16 mouse cellular contexts compared by ENCODE assay signal in genomic region chr7:101236712-101237473, GRCm38 (mm10).
DNase-seq lines count a peak whose midpoint lies in the region; ATAC-seq and TF ChIP-seq lines count a peak whose summit lies in the region.
"Had no signal": no experiment of that assay in that cellular context is flagged by ENCODE, and none has a peak within 500 bp of the region (broad histone marks: within the 10 kb centered on the region; RNA-seq: fewer than 3 reads in every experiment).

No protein-coding gene starts in this region.

- no peak overlapping the region for H3K9ac ChIP-seq in forebrain, embryonic 14.5 days (ENCODE audit: low read length)
- H3K9ac ChIP-seq in lung, postnatal 0 days (replicated peaks; ENCODE audit: low read depth) = no peak overlapping the region
- no peak overlapping the region for H3K9ac ChIP-seq in midbrain, embryonic 13.5 days (replicated peaks)
- H3K9ac ChIP-seq: lung, embryonic 15.5 days had no signal

- H3K27ac ChIP-seq in forebrain, embryonic 14.5 days (ENCODE audit: low read depth, low read length) = peak overlapping the region; percentile 48; the same call in 1 of the 2 replicates
- H3K27ac ChIP-seq in forebrain, embryonic 10.5 days = no peak overlapping the region
- H3K27ac ChIP-seq in lung, postnatal 0 days (ENCODE audit: low read length) = no peak overlapping the region
- peak overlapping the region; percentile 74 for H3K27ac ChIP-seq in midbrain, embryonic 13.5 days
- H3K27ac ChIP-seq: left cerebral cortex, adult 2 months; lung, embryonic 15.5 days had no signal

- WGBS in forebrain, embryonic 14.5 days = 46% methylated on average over 8 of the region's 8 CpGs
- 91% methylated on average over 8 of the region's 8 CpGs for WGBS in forebrain, embryonic 10.5 days
- WGBS in lung, postnatal 0 days = 64% methylated on average over 8 of the region's 8 CpGs
- 55% methylated on average over 8 of the region's 8 CpGs for WGBS in midbrain, embryonic 13.5 days

- DNase-seq in forebrain, embryonic 14.5 days (ENCODE audit: low spot score) = peak; percentile 46
- no peak for DNase-seq in forebrain, embryonic 10.5 days (ENCODE audit: extremely low spot score, low spot score)
- peak; percentile 57 for DNase-seq in lung, postnatal 0 days (ENCODE audit: low spot score)
- no peak for DNase-seq in lung, postnatal 14 days
- DNase-seq in retina, postnatal 1 day = peak; percentile 25
- no peak for DNase-seq in adrenal gland, adult 18-20 months (ENCODE audit: low spot score in 2 of 2)
- no peak for DNase-seq in B cell, adult 2 months
- DNase-seq: cerebellum, postnatal 10 days; heart, adult 18-20 months; kidney, postnatal 10 days; liver had no signal

- H3K27me3 ChIP-seq in forebrain, embryonic 14.5 days (replicated peaks; ENCODE audit: control insufficient read depth, insufficient read depth, low read length) = no peaks in the 10 kb centered on the region
- no peaks in the 10 kb centered on the region for H3K27me3 ChIP-seq in forebrain, embryonic 10.5 days (ENCODE audit: poor library complexity, severe bottlenecking)
- no peaks in the 10 kb centered on the region for H3K27me3 ChIP-seq in lung, postnatal 0 days (replicated peaks; ENCODE audit: insufficient read depth, low read length)
- no peaks in the 10 kb centered on the region for H3K27me3 ChIP-seq in midbrain, embryonic 13.5 days
- H3K27me3 ChIP-seq: lung, embryonic 15.5 days had no signal

- no peak overlapping the region for H3K4me3 ChIP-seq in forebrain, embryonic 14.5 days (ENCODE audit: low read depth, low read length)
- H3K4me3 ChIP-seq in forebrain, embryonic 10.5 days = no peak overlapping the region
- no peak overlapping the region for H3K4me3 ChIP-seq in lung, postnatal 0 days (ENCODE audit: low read depth, low read length)
- no peak overlapping the region for H3K4me3 ChIP-seq in midbrain, embryonic 13.5 days (replicated peaks)
- H3K4me3 ChIP-seq: erythroblast, embryonic 14.5 days; left cerebral cortex, adult 2 months; lung, embryonic 15.5 days had no signal

- ATAC-seq in forebrain, embryonic 14.5 days = peak; percentile 42; the same call in 1 of the 2 replicates
- 0 out of 2 replicates have a peak, but pooled peaks have one; percentile 37 for ATAC-seq in lung, postnatal 0 days
- ATAC-seq in midbrain, embryonic 13.5 days = peak; percentile 82
- ATAC-seq: intestine, embryonic 16.5 days had no signal

- peaks cover 8% of the 10 kb centered on the region; the same call in 1 of the 2 replicates for H3K36me3 ChIP-seq in forebrain, embryonic 14.5 days (ENCODE audit: control insufficient read depth, insufficient read depth, low read length)
- peaks cover 20% of the 10 kb centered on the region for H3K36me3 ChIP-seq in forebrain, embryonic 10.5 days (replicated peaks)
- no peaks in the 10 kb centered on the region for H3K36me3 ChIP-seq in lung, postnatal 0 days (ENCODE audit: insufficient read depth, low read length)
- peaks cover 7% of the 10 kb centered on the region for H3K36me3 ChIP-seq in midbrain, embryonic 13.5 days

- H3K9me3 ChIP-seq in forebrain, embryonic 14.5 days (replicated peaks; ENCODE audit: control insufficient read depth, low read length) = no peaks in the 10 kb centered on the region
- no peaks in the 10 kb centered on the region for H3K9me3 ChIP-seq in forebrain, embryonic 10.5 days
- no peaks in the 10 kb centered on the region for H3K9me3 ChIP-seq in lung, postnatal 0 days (ENCODE audit: low read length)
- H3K9me3 ChIP-seq in midbrain, embryonic 13.5 days = no peaks in the 10 kb centered on the region
- H3K9me3 ChIP-seq: lung, embryonic 15.5 days had no signal

- TF ChIP-seq EP300 in lung, postnatal 0 days (IDR thresholded peaks at IDR 0.05) = no peak

- H3K4me1 ChIP-seq in forebrain, embryonic 14.5 days (ENCODE audit: control insufficient read depth, insufficient read depth, low read length) = 0 out of 2 replicates have a peak, but pooled peaks cover 2% of the 10 kb centered on the region
- no peaks in the 10 kb centered on the region for H3K4me1 ChIP-seq in forebrain, embryonic 10.5 days
- no peaks in the 10 kb centered on the region for H3K4me1 ChIP-seq in lung, postnatal 0 days (ENCODE audit: insufficient read depth, low read depth, low read length)
- H3K4me1 ChIP-seq in midbrain, embryonic 13.5 days (replicated peaks) = peaks cover 20% of the 10 kb centered on the region
- H3K4me1 ChIP-seq: lung, embryonic 15.5 days had no signal

- no peak for TF ChIP-seq CTCF in lung, postnatal 0 days (IDR thresholded peaks at IDR 0.05)

- H3K4me2 ChIP-seq in forebrain, embryonic 14.5 days (ENCODE audit: low read length) = no peak overlapping the region
- H3K4me2 ChIP-seq in lung, postnatal 0 days (replicated peaks; ENCODE audit: low read depth, low read length) = no peak overlapping the region
- H3K4me2 ChIP-seq in midbrain, embryonic 13.5 days (replicated peaks) = no peak overlapping the region; the same call in 1 of the 2 replicates
- H3K4me2 ChIP-seq: lung, embryonic 15.5 days had no signal

Comparison
In these comparisons a context has a peak if more than half of its experiments do, and no peak if none do; other contexts are left out.
1. DNase-seq: peak in forebrain, embryonic 14.5 days (single experiment), lung, postnatal 0 days (single experiment) and retina, postnatal 1 day (single experiment); none in forebrain, embryonic 10.5 days (single experiment), lung, postnatal 14 days (single experiment), adrenal gland, adult 18-20 months (0 of 2) and B cell, adult 2 months (0 of 2).
2. H3K27ac ChIP-seq: peak in forebrain, embryonic 14.5 days (single experiment) and midbrain, embryonic 13.5 days (single experiment); none in forebrain, embryonic 10.5 days (single experiment) and lung, postnatal 0 days (single experiment).
3. Peak in every context shown above with its lines, with median percentiles within 50 percentile points of each other: ATAC-seq.